Mouse (Mus musculus): Measurements from ENCODE around the gene Zan. TPM values are rescaled to one million over a fixed set of nuclear protein-coding genes. Genes with fewer than 3 reads are reported as not detected.

The Zan gene
- polyA plus RNA-seq, 1 experiment from 2014 or later = 0.12 TPM

GRCm38 (mm10) chr5:137485071-137485850 lies 8.4 kb upstream of the Zan start:
- 2% methylated on average over 30 of the region's 30 CpGs for WGBS
- Histone ChIP-seq H3K27me3 (ENCODE audit: control insufficient read depth, insufficient read depth, low read length) (no peaks in the 10 kb centered on the region), H3K27ac (replicated peaks; ENCODE audit: low read depth, low read length) (no peak overlapping the region), H3K4me1 (ENCODE audit: control insufficient read depth, insufficient read depth, low read length) (no peaks in the 10 kb centered on the region), H3K4me2 (ENCODE audit: low read length) (peak overlapping the region; percentile 50), H3K36me3 (ENCODE audit: control insufficient read depth, insufficient read depth, low read length) (no peaks in the 10 kb centered on the region), H3K9me3 (ENCODE audit: control insufficient read depth, low read length) (no peaks in the 10 kb centered on the region), H3K9ac (replicated peaks; ENCODE audit: low read length) (0 out of 2 replicates have a peak overlapping the region, but pooled peaks have one; percentile 12), H3K4me3 (replicated peaks; ENCODE audit: low read depth, low read length) (0 out of 2 replicates have a peak overlapping the region, but pooled peaks have one; percentile 3)
- DNase-seq (no peak), ATAC-seq (ENCODE audit: low FRiP score, low TSS enrichment) (no peak)

GRCm38 (mm10) chr5:137481897-137482296 lies 5.0 kb upstream of the Zan start:
- ATAC-seq (ENCODE audit: low FRiP score, low TSS enrichment) = no peak
- 10% methylated on average over 8 of the region's 8 CpGs for WGBS
- no peaks in the 10 kb centered on the region for H3K27me3 ChIP-seq (ENCODE audit: control insufficient read depth, insufficient read depth, low read length)

GRCm38 (mm10) chr5:137481138-137481537 lies 4.3 kb upstream of the Zan start:
- Histone ChIP-seq H3K27ac (replicated peaks; ENCODE audit: low read depth, low read length) (no peak overlapping the region), H3K4me3 (replicated peaks; ENCODE audit: low read depth, low read length) (no peak overlapping the region), H3K27me3 (ENCODE audit: control insufficient read depth, insufficient read depth, low read length) (no peaks in the 10 kb centered on the region), H3K36me3 (ENCODE audit: control insufficient read depth, insufficient read depth, low read length) (no peaks in the 10 kb centered on the region), H3K4me1 (ENCODE audit: control insufficient read depth, insufficient read depth, low read length) (no peaks in the 10 kb centered on the region), H3K9me3 (ENCODE audit: control insufficient read depth, low read length) (no peaks in the 10 kb centered on the region), H3K9ac (replicated peaks; ENCODE audit: low read length) (no peak overlapping the region), H3K4me2 (ENCODE audit: low read length) (no peak overlapping the region)
- ATAC-seq (ENCODE audit: low FRiP score, low TSS enrichment) (no peak), DNase-seq (peak; percentile 85)

More at GRCm38 (mm10) chr5:137481897-137482296, 5.0 kb upstream of the Zan start:
- H3K9me3 ChIP-seq (ENCODE audit: control insufficient read depth, low read length) = no peaks in the 10 kb centered on the region
- H3K27ac ChIP-seq (replicated peaks; ENCODE audit: low read depth, low read length) = no peak overlapping the region
- no peaks in the 10 kb centered on the region for H3K4me1 ChIP-seq (ENCODE audit: control insufficient read depth, insufficient read depth, low read length)
- no peak overlapping the region for H3K4me2 ChIP-seq (ENCODE audit: low read length)
- no peaks in the 10 kb centered on the region for H3K36me3 ChIP-seq (ENCODE audit: control insufficient read depth, insufficient read depth, low read length)
- no peak overlapping the region for H3K4me3 ChIP-seq (replicated peaks; ENCODE audit: low read depth, low read length)
- DNase-seq = no peak
- H3K9ac ChIP-seq (replicated peaks; ENCODE audit: low read length) = no peak overlapping the region

GRCm38 (mm10) chr5:137474351-137474750 lies 2.5 kb downstream of the Zan start:
- Histone ChIP-seq H3K4me1 (ENCODE audit: control insufficient read depth, insufficient read depth, low read length) (no peaks in the 10 kb centered on the region), H3K4me2 (ENCODE audit: low read length) (no peak overlapping the region), H3K4me3 (replicated peaks; ENCODE audit: low read depth, low read length) (no peak overlapping the region), H3K36me3 (ENCODE audit: control insufficient read depth, insufficient read depth, low read length) (no peaks in the 10 kb centered on the region), H3K27me3 (ENCODE audit: control insufficient read depth, insufficient read depth, low read length) (no peaks in the 10 kb centered on the region), H3K9me3 (ENCODE audit: control insufficient read depth, low read length) (no peaks in the 10 kb centered on the region), H3K27ac (replicated peaks; ENCODE audit: low read depth, low read length) (no peak overlapping the region), H3K9ac (replicated peaks; ENCODE audit: low read length) (no peak overlapping the region)
- no peak for DNase-seq
- no peak for ATAC-seq (ENCODE audit: low FRiP score, low TSS enrichment)
- whole genome bisulfite sequencing = 10% methylated on average over 2 of the region's 2 CpGs

- Histone ChIP-seq H3K9me3 (ENCODE audit: control insufficient read depth, low read length) (no peaks in the 10 kb centered on the region), H3K9ac (replicated peaks; ENCODE audit: low read length) (no peak overlapping the region), H3K27me3 (ENCODE audit: control insufficient read depth, insufficient read depth, low read length) (no peaks in the 10 kb centered on the region), H3K36me3 (ENCODE audit: control insufficient read depth, insufficient read depth, low read length) (no peaks in the 10 kb centered on the region), H3K27ac (replicated peaks; ENCODE audit: low read depth, low read length) (no peak overlapping the region), H3K4me3 (replicated peaks; ENCODE audit: low read depth, low read length) (no peak overlapping the region), H3K4me1 (ENCODE audit: control insufficient read depth, insufficient read depth, low read length) (no peaks in the 10 kb centered on the region), H3K4me2 (ENCODE audit: low read length) (no peak overlapping the region)
- WGBS = 69% methylated on average over 5 of the region's 5 CpGs
- ATAC-seq (ENCODE audit: low FRiP score, low TSS enrichment) (no peak), DNase-seq (no peak)
Observed at GRCm38 (mm10) chr5:137472252-137472904, 4.5 kb downstream of the Zan start.

- Histone ChIP-seq H3K27me3 (ENCODE audit: control insufficient read depth, insufficient read depth, low read length) (no peaks in the 10 kb centered on the region), H3K9me3 (ENCODE audit: control insufficient read depth, low read length) (no peaks in the 10 kb centered on the region), H3K4me2 (ENCODE audit: low read length) (no peak overlapping the region), H3K36me3 (ENCODE audit: control insufficient read depth, insufficient read depth, low read length) (no peaks in the 10 kb centered on the region), H3K9ac (replicated peaks; ENCODE audit: low read length) (no peak overlapping the region), H3K4me1 (ENCODE audit: control insufficient read depth, insufficient read depth, low read length) (no peaks in the 10 kb centered on the region), H3K27ac (replicated peaks; ENCODE audit: low read depth, low read length) (no peak overlapping the region), H3K4me3 (replicated peaks; ENCODE audit: low read depth, low read length) (no peak overlapping the region)
- DNase-seq = no peak
- WGBS = 93% methylated on average over 6 of the region's 6 CpGs
- no peak for ATAC-seq (ENCODE audit: low FRiP score, low TSS enrichment)
Observed at GRCm38 (mm10) chr5:137466946-137467345, 9.9 kb downstream of the Zan start.

- Histone ChIP-seq H3K4me1 (ENCODE audit: control insufficient read depth, insufficient read depth, low read length) (no peaks in the 10 kb centered on the region), H3K36me3 (ENCODE audit: control insufficient read depth, insufficient read depth, low read length) (no peaks in the 10 kb centered on the region), H3K9me3 (ENCODE audit: control insufficient read depth, low read length) (no peaks in the 10 kb centered on the region), H3K4me2 (ENCODE audit: low read length) (no peak overlapping the region), H3K9ac (replicated peaks; ENCODE audit: low read length) (no peak overlapping the region), H3K27ac (replicated peaks; ENCODE audit: low read depth, low read length) (no peak overlapping the region), H3K27me3 (ENCODE audit: control insufficient read depth, insufficient read depth, low read length) (no peaks in the 10 kb centered on the region), H3K4me3 (replicated peaks; ENCODE audit: low read depth, low read length) (no peak overlapping the region)
- 45% methylated on average over 3 of the region's 3 CpGs for WGBS
- ATAC-seq (ENCODE audit: low FRiP score, low TSS enrichment) (no peak), DNase-seq (peak; percentile 29)
Observed at GRCm38 (mm10) chr5:137465049-137465448, 11.8 kb downstream of the Zan start.

- H3K4me1 ChIP-seq (ENCODE audit: control insufficient read depth, insufficient read depth, low read length) = no peaks in the 10 kb centered on the region
- WGBS = 74% methylated on average over 7 of the region's 7 CpGs
- no peaks in the 10 kb centered on the region for H3K9me3 ChIP-seq (ENCODE audit: control insufficient read depth, low read length)
- H3K4me3 ChIP-seq (replicated peaks; ENCODE audit: low read depth, low read length) = no peak overlapping the region
- no peak overlapping the region for H3K27ac ChIP-seq (replicated peaks; ENCODE audit: low read depth, low read length)
- no peak overlapping the region for H3K9ac ChIP-seq (replicated peaks; ENCODE audit: low read length)
- H3K4me2 ChIP-seq (ENCODE audit: low read length) = no peak overlapping the region
- no peak for ATAC-seq (ENCODE audit: low FRiP score, low TSS enrichment)
- H3K27me3 ChIP-seq (ENCODE audit: control insufficient read depth, insufficient read depth, low read length) = no peaks in the 10 kb centered on the region
- H3K36me3 ChIP-seq (ENCODE audit: control insufficient read depth, insufficient read depth, low read length) = no peaks in the 10 kb centered on the region
- no peak for DNase-seq
Observed at GRCm38 (mm10) chr5:137455866-137456591, 20.8 kb downstream of the Zan start.

Measured in midbrain, embryonic 14.5 days (tissue).